ENCODE assay signal across 10 mouse cellular contexts in genomic region chr12:112144377-112145115, GRCm38 (mm10). TPM values are rescaled to one million over a fixed set of nuclear protein-coding genes. Genes with fewer than 3 reads are reported as not detected.
DNase-seq lines count a peak whose midpoint lies in the region; ATAC-seq lines count a peak whose summit lies in the region.
"Had no signal": no experiment of that assay in that cellular context is flagged by ENCODE, and none has a peak within 500 bp of the region (broad histone marks: within the 10 kb centered on the region; RNA-seq: fewer than 3 reads in every experiment).

No protein-coding gene starts in this region.

- peak overlapping the region; percentile 87 for H3K4me2 ChIP-seq in kidney, embryonic 16.5 days (replicated peaks; ENCODE audit: low read depth, low read length)
- H3K4me2 ChIP-seq in embryonic facial prominence, embryonic 13.5 days = peak overlapping the region; percentile 88
- peak overlapping the region; percentile 97 for H3K4me2 ChIP-seq in intestine, embryonic 15.5 days (replicated peaks)
- H3K4me2 ChIP-seq in neural tube, embryonic 12.5 days (replicated peaks) = peak overlapping the region; percentile 88

- H3K27ac ChIP-seq in kidney, embryonic 16.5 days (ENCODE audit: low read length) = no peak overlapping the region
- no peak overlapping the region for H3K27ac ChIP-seq in embryonic facial prominence, embryonic 13.5 days
- no peak overlapping the region for H3K27ac ChIP-seq in intestine, embryonic 15.5 days
- H3K27ac ChIP-seq in neural tube, embryonic 12.5 days = no peak overlapping the region
- H3K27ac ChIP-seq: macrophage had no signal

- no peaks in the 10 kb centered on the region for H3K9me3 ChIP-seq in kidney, embryonic 16.5 days (ENCODE audit: low read length)
- no peaks in the 10 kb centered on the region for H3K9me3 ChIP-seq in embryonic facial prominence, embryonic 13.5 days
- H3K9me3 ChIP-seq in intestine, embryonic 15.5 days = no peaks in the 10 kb centered on the region
- H3K9me3 ChIP-seq in neural tube, embryonic 12.5 days = no peaks in the 10 kb centered on the region

- 2% methylated on average over 46 of the region's 46 CpGs for WGBS in kidney, embryonic 16.5 days
- WGBS in embryonic facial prominence, embryonic 13.5 days = under 1% methylated on average over 46 of the region's 46 CpGs
- WGBS in intestine, embryonic 15.5 days = under 1% methylated on average over 46 of the region's 46 CpGs
- WGBS in neural tube, embryonic 12.5 days = 1% methylated on average over 46 of the region's 46 CpGs

- 0 out of 2 replicates have a peak overlapping the region, but pooled peaks have one; percentile 36 for H3K9ac ChIP-seq in kidney, embryonic 16.5 days (replicated peaks; ENCODE audit: low read length)
- peak overlapping the region; percentile 61 for H3K9ac ChIP-seq in embryonic facial prominence, embryonic 13.5 days
- H3K9ac ChIP-seq in intestine, embryonic 15.5 days = peak overlapping the region; percentile 34; the same call in 1 of the 2 replicates
- H3K9ac ChIP-seq in neural tube, embryonic 12.5 days = peak overlapping the region; percentile 59

- no peak for ATAC-seq in kidney, embryonic 16.5 days (ENCODE audit: low FRiP score, low TSS enrichment)
- no peak for ATAC-seq in embryonic facial prominence, embryonic 13.5 days (ENCODE audit: insufficient number of reproducible peaks, insufficient read depth, low FRiP score, low TSS enrichment, low read depth)
- ATAC-seq in intestine, embryonic 15.5 days = no peak
- 0 out of 2 replicates have a peak, but pooled peaks have one; percentile 19 for ATAC-seq in neural tube, embryonic 12.5 days (ENCODE audit: low FRiP score, low read depth)
- ATAC-seq in megakaryocyte progenitor cell, adult 5-6 weeks (replicated peaks; ENCODE audit: poor library complexity) = no peak
- ATAC-seq: Patski had no signal

- peak overlapping the region; percentile 61 for H3K4me3 ChIP-seq in kidney, embryonic 16.5 days (ENCODE audit: low read length)
- peak overlapping the region; percentile 67 for H3K4me3 ChIP-seq in embryonic facial prominence, embryonic 13.5 days
- H3K4me3 ChIP-seq in intestine, embryonic 15.5 days (replicated peaks) = peak overlapping the region; percentile 58
- H3K4me3 ChIP-seq in neural tube, embryonic 12.5 days = peak overlapping the region; percentile 51

- peaks cover 62% of the 10 kb centered on the region for H3K27me3 ChIP-seq in kidney, embryonic 16.5 days (ENCODE audit: insufficient read depth, low read length)
- H3K27me3 ChIP-seq in embryonic facial prominence, embryonic 13.5 days = peaks cover 48% of the 10 kb centered on the region
- peaks cover 57% of the 10 kb centered on the region for H3K27me3 ChIP-seq in intestine, embryonic 15.5 days (replicated peaks)
- H3K27me3 ChIP-seq in neural tube, embryonic 12.5 days (replicated peaks) = peaks cover 83% of the 10 kb centered on the region

- no peaks in the 10 kb centered on the region for H3K36me3 ChIP-seq in kidney, embryonic 16.5 days (ENCODE audit: insufficient read depth, low read length)
- no peaks in the 10 kb centered on the region for H3K36me3 ChIP-seq in embryonic facial prominence, embryonic 13.5 days
- no peaks in the 10 kb centered on the region for H3K36me3 ChIP-seq in intestine, embryonic 15.5 days
- H3K36me3 ChIP-seq in neural tube, embryonic 12.5 days = no peaks in the 10 kb centered on the region; the same call in 1 of the 2 replicates

- DNase-seq in kidney, postnatal 14 days = no peak
- DNase-seq in cerebellum, adult 9-10 months = no peak
- DNase-seq in urinary bladder, postnatal 14 days (ENCODE audit: low spot score) = no peak

- H3K4me1 ChIP-seq in kidney, embryonic 16.5 days (ENCODE audit: insufficient read depth, low read length) = peaks cover 41% of the 10 kb centered on the region
- peaks cover 54% of the 10 kb centered on the region for H3K4me1 ChIP-seq in embryonic facial prominence, embryonic 13.5 days
- H3K4me1 ChIP-seq in intestine, embryonic 15.5 days (replicated peaks) = peaks cover 34% of the 10 kb centered on the region
- H3K4me1 ChIP-seq in neural tube, embryonic 12.5 days = peaks cover 64% of the 10 kb centered on the region

RNA-seq across cellular contexts. Expression of gene Kif26a, which starts 1.5 kb away (rescaled TPM):
- polyA plus RNA-seq in kidney, embryonic 16.5 days (2015; fragmentation: Nextera tagmentation; extraction: Ambion mirVana) = 3.8 and 4.4 TPM in 2 replicates
- 6.9 and 7.2 TPM in 2 replicates for polyA plus RNA-seq in embryonic facial prominence, embryonic 13.5 days (2015; fragmentation: Nextera tagmentation; extraction: Ambion mirVana)
- polyA plus RNA-seq in intestine, embryonic 15.5 days (2015; fragmentation: Nextera tagmentation; extraction: Ambion mirVana) = 2.9 and 3.0 TPM in 2 replicates
- polyA plus RNA-seq in neural tube, embryonic 12.5 days (2016; fragmentation: Nextera tagmentation; extraction: Ambion mirVana) = 5.2 and 6.0 TPM in 2 replicates
- total RNA-seq in megakaryocyte progenitor cell, adult 5-6 weeks (2015) = not detected in 2 replicates
- not detected in 2 replicates for total RNA-seq in megakaryocyte progenitor cell, adult 5-6 weeks (2017)
- polyA plus RNA-seq: macrophage had no signal

RNA-seq across cellular contexts. Expression of gene Aspg, which starts 38.1 kb away (rescaled TPM):
- 3.7 TPM in 2 replicates for polyA plus RNA-seq in kidney, embryonic 16.5 days (2015; fragmentation: Nextera tagmentation; extraction: Ambion mirVana)
- polyA plus RNA-seq in embryonic facial prominence, embryonic 13.5 days (2015; fragmentation: Nextera tagmentation; extraction: Ambion mirVana) = 0.60 and 1.1 TPM in 2 replicates
- 26.8 and 31.8 TPM in 2 replicates for polyA plus RNA-seq in intestine, embryonic 15.5 days (2015; fragmentation: Nextera tagmentation; extraction: Ambion mirVana)
- polyA plus RNA-seq in neural tube, embryonic 12.5 days (2016; fragmentation: Nextera tagmentation; extraction: Ambion mirVana) = 0.60 and 0.96 TPM in 2 replicates
- total RNA-seq in megakaryocyte progenitor cell, adult 5-6 weeks (2015) = not detected in 2 replicates
- total RNA-seq in megakaryocyte progenitor cell, adult 5-6 weeks (2017) = not detected in 2 replicates
- polyA plus RNA-seq: macrophage had no signal
